Mouse (Mus musculus) hindbrain, postnatal 0 days (tissue): ENCODE measurements at regions not wholly inside any gene's neighbourhood (a gene's known extent, or its start where the extent isn't known, plus 50 kb on each side); places are given as distances from the start of the nearest gene placed in this dataset.

Experiments
- ATAC-seq: fragments of 200-750 bp; cut with Nextera tagmentation; 2 replicates; pipeline ENCODE4 v1.8.0; 2017; ENCODE audit warnings: mild to moderate bottlenecking, moderate TSS enrichment, moderate library complexity
- DNase-seq: peaks from one replicate; pipeline ENCODE4 v3.0.0-alpha.2; 2015; ENCODE audit warnings: low spot score
- H3K27ac ChIP-seq: fragments of 300-500 bp; sonication (generic); 2 replicates; pipeline ENCODE4 v1.5.1; 2014; ENCODE audit warnings: mild to moderate bottlenecking
- H3K27me3 ChIP-seq: fragments of 300-500 bp; sonication (generic); 2 replicates; pipeline ENCODE4 v1.6.1; 2014; ENCODE audit warnings: low read length, mixed read lengths; ENCODE audit not compliant: insufficient read depth
- H3K36me3 ChIP-seq: fragments of 300-500 bp; sonication (generic); 2 replicates; pipeline ENCODE4 v1.6.1; 2014; ENCODE audit warnings: low read length, mixed read lengths; ENCODE audit not compliant: insufficient read depth
- H3K4me1 ChIP-seq: fragments of 300-500 bp; sonication (generic); 2 replicates; pipeline ENCODE4 v1.6.1; 2014; ENCODE audit warnings: antibody characterized with exemption, low read length, mixed read lengths; ENCODE audit not compliant: insufficient read depth
- H3K4me2 ChIP-seq: fragments of 300-500 bp; sonication (generic); 2 replicates; pipeline ENCODE4 v1.6.1; 2014; ENCODE audit warnings: low read depth, mild to moderate bottlenecking, low read length, moderate library complexity, mixed read lengths
- H3K4me3 ChIP-seq: fragments of 300-500 bp; sonication (generic); 2 replicates; pipeline ENCODE4 v1.5.1; 2014; ENCODE audit warnings: low read length
- H3K9ac ChIP-seq: fragments of 300-500 bp; sonication (generic); replicated peaks from 2 replicates; pipeline ENCODE4 v1.6.1; 2014; ENCODE audit warnings: mild to moderate bottlenecking, low read length, moderate library complexity, mixed read lengths
- H3K9me3 ChIP-seq: fragments of 300-500 bp; sonication (generic); 2 replicates; pipeline ENCODE4 v1.6.1; 2016; ENCODE audit warnings: low read length, mixed read lengths
- CTCF ChIP-seq: IDR thresholded peaks from 2 replicates; pipeline ENCODE4 v1.5.1; 2016; ENCODE audit warnings: antibody characterized with exemption, control low read depth, low read depth
- WGBS: fragments of 180-500 bp; shearing (Covaris S2); extraction: QIAGEN DNeasy Blood & Tissue Kit; methylation state at CpG from one replicate; pipeline ENCODE4 v1.1.7; 2014; 5-methylcytosine and 5-hydroxymethylcytosine counted together

GRCm38 (mm10) chr15:49812885-49813284 is 4071.8 kb upstream of the Gm7489 start:
- H3K4me1 ChIP-seq: no peaks in the 10 kb centered on the region
- no peaks in the 10 kb centered on the region for H3K9me3 ChIP-seq
- no peak overlapping the region for H3K9ac ChIP-seq
- H3K36me3 ChIP-seq: no peaks in the 10 kb centered on the region
- ATAC-seq (no peak), DNase-seq (no peak)
- H3K27me3 ChIP-seq: no peaks in the 10 kb centered on the region
- WGBS: 59% methylated on average over 5 of the region's 5 CpGs
- no peak overlapping the region for H3K4me2 ChIP-seq
- H3K27ac ChIP-seq: no peak overlapping the region
- TF ChIP-seq CTCF: no peak
- H3K4me3 ChIP-seq: no peak overlapping the region

DNA sequence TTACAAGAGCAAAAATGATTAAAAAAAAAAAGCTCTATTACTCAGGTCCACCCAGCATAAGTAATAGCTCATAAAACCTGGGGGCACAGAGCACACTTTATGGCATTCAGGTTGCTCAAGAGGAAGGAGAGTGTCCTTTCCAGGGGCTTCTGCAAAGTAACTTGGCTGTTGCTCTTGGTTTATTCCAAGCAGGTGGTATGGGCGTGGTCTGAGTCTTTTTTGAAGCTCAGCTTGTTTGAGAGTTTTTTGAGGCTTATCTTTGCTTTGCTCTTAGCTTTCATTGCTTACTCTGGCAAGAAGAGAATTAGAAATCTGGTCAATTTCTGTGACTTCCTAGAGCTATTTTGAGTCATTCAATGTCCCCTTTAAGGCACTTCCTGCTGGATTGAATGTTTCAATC is 4024.4 kb upstream of the Gm7489 start:
- H3K36me3 ChIP-seq: no peaks in the 10 kb centered on the region
- WGBS: 71% methylated on average over 1 of the region's 1 CpGs
- peaks cover 9% of the 10 kb centered on the region for H3K9me3 ChIP-seq
- DNase-seq (no peak), ATAC-seq (no peak)
- H3K9ac ChIP-seq: no peak overlapping the region
- no peak overlapping the region for H3K27ac ChIP-seq
- H3K27me3 ChIP-seq: no peaks in the 10 kb centered on the region
- H3K4me3 ChIP-seq: no peak overlapping the region
- H3K4me2 ChIP-seq: no peak overlapping the region
- no peak for TF ChIP-seq CTCF
- H3K4me1 ChIP-seq: no peaks in the 10 kb centered on the region

DNA sequence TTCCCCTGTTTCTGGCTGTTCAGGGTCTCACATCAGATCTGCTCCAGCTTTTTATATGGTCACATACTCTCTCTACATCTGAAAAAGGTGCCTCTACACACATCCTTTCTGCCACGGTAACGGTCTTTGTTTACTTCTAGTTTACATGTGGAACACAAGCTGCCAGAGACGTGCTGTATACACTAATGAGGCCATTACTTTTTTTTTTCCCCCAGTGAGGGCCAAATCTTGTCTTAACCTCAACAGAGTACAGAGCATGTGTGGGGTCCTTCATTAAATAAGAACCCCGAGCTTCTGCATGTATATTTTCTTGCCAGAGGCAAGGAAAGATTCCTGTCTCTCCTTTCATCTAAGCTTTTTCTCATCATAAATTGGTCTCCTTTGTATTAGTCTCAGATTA is 4010.2 kb upstream of the Gm7489 start:
- ATAC-seq: no peak
- WGBS: 43% methylated on average over 4 of the region's 4 CpGs
- DNase-seq: no peak

DNA sequence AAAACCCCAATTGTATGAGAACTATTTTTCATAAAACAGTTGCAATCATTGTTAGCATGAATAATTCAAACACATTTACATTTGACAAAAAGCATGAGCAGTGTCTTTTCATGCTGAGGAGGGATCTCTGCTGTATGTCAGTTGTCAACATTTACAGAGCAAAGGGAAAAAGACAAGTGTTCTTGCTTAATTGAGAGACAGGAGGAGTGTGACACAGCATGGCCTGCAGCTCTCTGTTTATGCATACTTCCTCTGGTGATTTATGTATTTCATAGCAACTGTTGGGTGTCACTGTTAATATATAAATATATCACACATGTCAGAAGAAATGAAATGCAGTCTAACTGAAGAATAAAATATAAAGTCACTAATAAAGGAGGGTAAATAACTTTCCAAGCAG is 3998.8 kb upstream of the Gm7489 start:
- Histone ChIP-seq H3K4me3 (no peak overlapping the region), H3K4me2 (no peak overlapping the region), H3K9me3 (no peaks in the 10 kb centered on the region), H3K9ac (no peak overlapping the region), H3K4me1 (no peaks in the 10 kb centered on the region), H3K27ac (no peak overlapping the region), H3K36me3 (no peaks in the 10 kb centered on the region), H3K27me3 (no peaks in the 10 kb centered on the region)
- no peak for TF ChIP-seq CTCF
- ATAC-seq: no peak
- DNase-seq: no peak

More for the DNA sequence above, 4010.2 kb upstream of the Gm7489 start:
- no peak overlapping the region for H3K4me3 ChIP-seq
- no peaks in the 10 kb centered on the region for H3K27me3 ChIP-seq
- no peak for TF ChIP-seq CTCF
- H3K36me3 ChIP-seq: no peaks in the 10 kb centered on the region
- H3K4me1 ChIP-seq: no peaks in the 10 kb centered on the region
- no peaks in the 10 kb centered on the region for H3K9me3 ChIP-seq
- no peak overlapping the region for H3K27ac ChIP-seq
- no peak overlapping the region for H3K9ac ChIP-seq
- no peak overlapping the region for H3K4me2 ChIP-seq

- no peak overlapping the region for H3K4me3 ChIP-seq
- no peak for DNase-seq
- no peak overlapping the region for H3K4me2 ChIP-seq
- TF ChIP-seq CTCF: peak; percentile 30
- WGBS: 76% methylated on average over 4 of the region's 4 CpGs
- H3K27ac ChIP-seq: no peak overlapping the region
- no peaks in the 10 kb centered on the region for H3K27me3 ChIP-seq
- H3K9ac ChIP-seq: no peak overlapping the region
- H3K9me3 ChIP-seq: no peaks in the 10 kb centered on the region
- H3K36me3 ChIP-seq: no peaks in the 10 kb centered on the region
- no peak for ATAC-seq
- H3K4me1 ChIP-seq: no peaks in the 10 kb centered on the region
Measured at GRCm38 (mm10) chr15:49896045-49896444, 3988.7 kb upstream of the Gm7489 start.

DNA sequence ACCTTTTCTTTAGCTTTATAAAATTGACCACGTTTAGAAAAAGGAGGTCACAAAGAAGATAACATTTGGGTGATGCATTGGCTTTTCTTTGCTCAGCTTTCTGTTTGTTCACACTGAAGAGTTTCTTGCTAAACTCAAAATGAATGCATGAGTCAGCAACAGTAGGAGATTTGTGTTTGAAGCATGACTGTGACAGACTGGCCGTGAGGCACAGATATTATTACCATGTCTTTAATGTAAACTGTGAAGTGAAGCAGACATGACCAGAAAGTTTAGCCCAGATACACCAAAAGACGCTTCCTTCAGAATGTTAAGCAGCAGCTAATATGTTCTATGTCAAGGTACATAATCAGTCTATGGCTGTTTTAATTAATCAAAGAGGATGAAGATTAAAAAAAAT is 3985.9 kb upstream of the Gm7489 start:
- H3K27ac ChIP-seq: no peak overlapping the region
- 77% methylated on average over 3 of the region's 3 CpGs for WGBS
- no peaks in the 10 kb centered on the region for H3K4me1 ChIP-seq
- no peak overlapping the region for H3K4me2 ChIP-seq
- H3K36me3 ChIP-seq: no peaks in the 10 kb centered on the region
- ATAC-seq (no peak), DNase-seq (no peak)
- TF ChIP-seq CTCF: no peak
- no peaks in the 10 kb centered on the region for H3K27me3 ChIP-seq
- H3K9me3 ChIP-seq: no peaks in the 10 kb centered on the region
- no peak overlapping the region for H3K9ac ChIP-seq
- no peak overlapping the region for H3K4me3 ChIP-seq

- no peaks in the 10 kb centered on the region for H3K4me1 ChIP-seq
- ATAC-seq (no peak), DNase-seq (no peak)
- 81% methylated on average over 2 of the region's 2 CpGs for WGBS
- TF ChIP-seq CTCF: no peak
- H3K4me2 ChIP-seq: no peak overlapping the region
- H3K27me3 ChIP-seq: no peaks in the 10 kb centered on the region
- no peak overlapping the region for H3K4me3 ChIP-seq
- H3K27ac ChIP-seq: no peak overlapping the region
- no peak overlapping the region for H3K9ac ChIP-seq
- H3K9me3 ChIP-seq: no peaks in the 10 kb centered on the region
- no peaks in the 10 kb centered on the region for H3K36me3 ChIP-seq
Measured at GRCm38 (mm10) chr15:49899782-49900181, 3984.9 kb upstream of the Gm7489 start.
